Mouse (Mus musculus): ENCODE results near the gene Hoxd4. TPM values are rescaled to one million over a fixed set of nuclear protein-coding genes. Genes with fewer than 3 reads are reported as not detected.

Gene Hoxd4
- polyA plus RNA-seq, 1 experiment from 2014 or later = 0.20 TPM

DNA sequence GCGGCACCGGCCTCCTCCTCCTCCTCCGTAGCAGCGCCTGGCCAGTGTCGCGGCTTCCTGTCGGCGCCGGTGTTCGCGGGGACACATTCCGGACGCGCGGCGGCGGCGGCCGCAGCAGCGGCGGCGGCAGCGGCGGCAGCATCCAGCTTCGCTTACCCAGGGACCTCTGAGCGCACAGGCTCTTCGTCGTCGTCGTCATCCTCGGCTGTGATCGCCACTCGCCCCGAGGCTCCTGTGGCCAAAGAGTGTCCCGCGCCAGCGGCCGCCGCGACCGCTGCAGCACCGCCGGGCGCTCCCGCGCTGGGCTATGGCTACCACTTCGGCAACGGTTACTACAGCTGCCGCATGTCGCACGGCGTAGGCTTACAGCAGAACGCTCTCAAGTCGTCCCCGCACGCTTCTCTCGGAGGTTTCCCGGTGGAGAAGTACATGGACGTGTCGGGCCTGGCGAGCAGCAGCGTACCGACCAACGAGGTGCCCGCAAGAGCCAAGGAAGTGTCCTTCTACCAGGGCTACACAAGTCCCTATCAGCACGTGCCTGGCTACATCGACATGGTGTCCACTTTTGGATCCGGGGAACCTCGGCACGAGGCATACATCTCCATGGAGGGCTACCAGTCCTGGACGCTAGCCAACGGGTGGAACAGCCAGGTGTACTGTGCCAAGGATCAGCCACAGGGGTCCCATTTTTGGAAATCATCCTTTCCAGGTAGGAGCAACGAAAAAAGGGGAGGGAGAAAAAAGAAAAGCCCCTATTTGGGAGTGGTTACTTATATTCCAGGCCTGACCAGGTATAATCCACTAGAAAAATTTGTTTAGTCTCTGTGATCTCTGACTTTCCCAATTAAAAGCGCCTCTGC is 43.1 kb upstream of the Hoxd4 start:
- peak; percentile 25; the same call in 1 of the 2 replicates for ATAC-seq
- 0 out of 2 replicates have a peak, but pooled peaks cover 3% of the 10 kb centered on the region for H3K4me1 ChIP-seq (replicated peaks; ENCODE audit: control insufficient read depth, insufficient read depth, low read length)
- TF ChIP-seq CTCF (IDR thresholded peaks at IDR 0.05; ENCODE audit: low read depth) = no peak
- peaks cover 96% of the 10 kb centered on the region for H3K27me3 ChIP-seq (replicated peaks; ENCODE audit: control insufficient read depth, insufficient read depth, low read length)
- whole genome bisulfite sequencing = under 1% methylated on average over 65 of the region's 74 CpGs
- no peak overlapping the region for H3K9ac ChIP-seq (ENCODE audit: low read depth, low read length)
- no peaks in the 10 kb centered on the region for H3K9me3 ChIP-seq (ENCODE audit: control insufficient read depth)
- no peaks in the 10 kb centered on the region for H3K36me3 ChIP-seq (ENCODE audit: control insufficient read depth, insufficient read depth)
- peak overlapping the region; percentile 71 for H3K4me2 ChIP-seq (replicated peaks; ENCODE audit: low read depth)
- H3K27ac ChIP-seq (ENCODE audit: low read depth, low read length) = no peak overlapping the region
- peak overlapping the region; percentile 42 for H3K4me3 ChIP-seq (ENCODE audit: low read depth, low read length)

DNA sequence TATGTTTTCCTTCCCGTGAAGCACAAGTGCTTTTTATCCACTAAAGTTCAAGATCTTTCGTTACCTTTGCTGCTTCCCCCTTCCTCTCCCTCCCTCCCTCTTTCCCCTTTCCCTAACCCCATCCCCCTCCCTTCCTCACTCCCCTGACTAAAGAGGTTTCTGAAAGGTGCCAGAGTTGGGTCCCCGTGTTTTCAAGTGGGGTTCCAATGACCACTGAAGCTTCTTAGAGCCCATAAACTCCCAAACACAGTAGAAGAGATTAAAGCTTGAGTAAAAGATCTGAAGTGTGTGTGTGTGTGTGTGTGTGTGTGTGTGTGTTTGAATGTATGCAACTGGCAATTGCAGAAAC is 42.5 kb upstream of the Hoxd4 start:
- Histone ChIP-seq H3K9me3 (ENCODE audit: control insufficient read depth) (no peaks in the 10 kb centered on the region), H3K36me3 (ENCODE audit: control insufficient read depth, insufficient read depth) (no peaks in the 10 kb centered on the region), H3K9ac (ENCODE audit: low read depth, low read length) (no peak overlapping the region), H3K27ac (ENCODE audit: low read depth, low read length) (no peak overlapping the region), H3K4me3 (ENCODE audit: low read depth, low read length) (no peak overlapping the region), H3K4me1 (replicated peaks; ENCODE audit: control insufficient read depth, insufficient read depth, low read length) (0 out of 2 replicates have a peak, but pooled peaks cover 3% of the 10 kb centered on the region), H3K4me2 (replicated peaks; ENCODE audit: low read depth) (no peak overlapping the region), H3K27me3 (replicated peaks; ENCODE audit: control insufficient read depth, insufficient read depth, low read length) (peaks cover 96% of the 10 kb centered on the region)
- 1% methylated on average over 3 of the region's 3 CpGs for WGBS
- no peak for TF ChIP-seq CTCF (IDR thresholded peaks at IDR 0.05; ENCODE audit: low read depth)
- no peak for ATAC-seq

- no peak overlapping the region for H3K9ac ChIP-seq (ENCODE audit: low read depth, low read length)
- peaks cover 96% of the 10 kb centered on the region for H3K27me3 ChIP-seq (replicated peaks; ENCODE audit: control insufficient read depth, insufficient read depth, low read length)
- H3K9me3 ChIP-seq (ENCODE audit: control insufficient read depth) = no peaks in the 10 kb centered on the region
- H3K36me3 ChIP-seq (ENCODE audit: control insufficient read depth, insufficient read depth) = no peaks in the 10 kb centered on the region
- WGBS = 2% methylated on average over 14 of the region's 14 CpGs
- H3K4me1 ChIP-seq (replicated peaks; ENCODE audit: control insufficient read depth, insufficient read depth, low read length) = 0 out of 2 replicates have a peak, but pooled peaks cover 3% of the 10 kb centered on the region
- TF ChIP-seq CTCF (IDR thresholded peaks at IDR 0.05; ENCODE audit: low read depth) = no peak
- ATAC-seq = no peak
- no peak overlapping the region for H3K27ac ChIP-seq (ENCODE audit: low read depth, low read length)
- no peak overlapping the region for H3K4me2 ChIP-seq (replicated peaks; ENCODE audit: low read depth)
- no peak overlapping the region for H3K4me3 ChIP-seq (ENCODE audit: low read depth, low read length)
Observed at GRCm38 (mm10) chr2:74669650-74670235, 42.0 kb upstream of the Hoxd4 start.

- no peak for ATAC-seq
- 0 out of 2 replicates have a peak, but pooled peaks cover 3% of the 10 kb centered on the region for H3K4me1 ChIP-seq (replicated peaks; ENCODE audit: control insufficient read depth, insufficient read depth, low read length)
- 5% methylated on average over 3 of the region's 3 CpGs for WGBS
- no peak overlapping the region for H3K4me2 ChIP-seq (replicated peaks; ENCODE audit: low read depth)
- no peak overlapping the region for H3K9ac ChIP-seq (ENCODE audit: low read depth, low read length)
- no peak overlapping the region for H3K27ac ChIP-seq (ENCODE audit: low read depth, low read length)
- no peaks in the 10 kb centered on the region for H3K9me3 ChIP-seq (ENCODE audit: control insufficient read depth)
- no peaks in the 10 kb centered on the region for H3K36me3 ChIP-seq (ENCODE audit: control insufficient read depth, insufficient read depth)
- peaks cover 97% of the 10 kb centered on the region for H3K27me3 ChIP-seq (replicated peaks; ENCODE audit: control insufficient read depth, insufficient read depth, low read length)
- H3K4me3 ChIP-seq (ENCODE audit: low read depth, low read length) = no peak overlapping the region
- TF ChIP-seq CTCF (IDR thresholded peaks at IDR 0.05; ENCODE audit: low read depth) = no peak
Observed at GRCm38 (mm10) chr2:74670632-74671188, 41.0 kb upstream of the Hoxd4 start.

- Histone ChIP-seq H3K9ac (ENCODE audit: low read depth, low read length) (no peak overlapping the region), H3K27ac (ENCODE audit: low read depth, low read length) (no peak overlapping the region), H3K4me2 (replicated peaks; ENCODE audit: low read depth) (peak overlapping the region; percentile 33), H3K27me3 (replicated peaks; ENCODE audit: control insufficient read depth, insufficient read depth, low read length) (peaks cover 99% of the 10 kb centered on the region), H3K4me3 (ENCODE audit: low read depth, low read length) (peak overlapping the region; percentile 38; the same call in 1 of the 2 replicates), H3K9me3 (ENCODE audit: control insufficient read depth) (no peaks in the 10 kb centered on the region), H3K36me3 (ENCODE audit: control insufficient read depth, insufficient read depth) (no peaks in the 10 kb centered on the region), H3K4me1 (replicated peaks; ENCODE audit: control insufficient read depth, insufficient read depth, low read length) (0 out of 2 replicates have a peak, but pooled peaks cover 3% of the 10 kb centered on the region)
- ATAC-seq = no peak
- TF ChIP-seq CTCF (IDR thresholded peaks at IDR 0.05; ENCODE audit: low read depth) = no peak
- WGBS = 13% methylated on average over 5 of the region's 5 CpGs
Observed at GRCm38 (mm10) chr2:74671847-74672246, 39.9 kb upstream of the Hoxd4 start.
